Mouse (Mus musculus) forebrain, postnatal 0 days (tissue): ENCODE data around the gene Neurl4. TPM values are rescaled to one million over a fixed set of nuclear protein-coding genes. Genes with fewer than 3 reads are reported as not detected.
A peak's percentile ranks its signal among the peaks of the same experiment; 100 is the strongest.
"Not testable (repeated sequence)": the region's sequence is repeated elsewhere in the genome, so short reads cannot be mapped to it uniquely, and the experiment has no call there.

Source experiments
- ATAC-seq: fragments of 200-750 bp; cut with Nextera tagmentation; 2 replicates; pipeline ENCODE4 v1.8.0; 2017; ENCODE audit warnings: mild to moderate bottlenecking, moderate library complexity
- DNase-seq: peaks from one replicate; pipeline ENCODE4 v3.0.0-alpha.2; 2015
- H3K27ac ChIP-seq: fragments of 300-500 bp; sonication (generic); 2 replicates; pipeline ENCODE4 v1.5.1; 2014; ENCODE audit warnings: low read depth, mild to moderate bottlenecking, antibody characterized with exemption, low read length, moderate library complexity, mixed read lengths
- H3K27me3 ChIP-seq: fragments of 300-500 bp; sonication (generic); 2 replicates; pipeline ENCODE4 v1.6.1; 2014; ENCODE audit warnings: mild to moderate bottlenecking, low read length, mixed read lengths; ENCODE audit not compliant: insufficient read depth
- H3K36me3 ChIP-seq: fragments of 300-500 bp; sonication (generic); 2 replicates; pipeline ENCODE4 v1.6.1; 2014; ENCODE audit warnings: mild to moderate bottlenecking, moderate library complexity; ENCODE audit not compliant: insufficient read depth
- H3K4me1 ChIP-seq: fragments of 300-500 bp; sonication (generic); 2 replicates; pipeline ENCODE4 v1.6.1; 2014; ENCODE audit warnings: antibody characterized with exemption; ENCODE audit not compliant: insufficient read depth
- H3K4me2 ChIP-seq: fragments of 300-500 bp; sonication (generic); 2 replicates; pipeline ENCODE4 v1.6.1; 2014; ENCODE audit warnings: low read depth, mild to moderate bottlenecking, moderate library complexity
- H3K4me3 ChIP-seq: fragments of 300-500 bp; sonication (generic); 2 replicates; pipeline ENCODE4 v1.5.1; 2014; ENCODE audit warnings: low read depth, low read length, mixed read lengths
- H3K9ac ChIP-seq: fragments of 300-500 bp; sonication (generic); 2 replicates; pipeline ENCODE4 v1.6.1; 2014; ENCODE audit warnings: mild to moderate bottlenecking
- H3K9me3 ChIP-seq: fragments of 300-500 bp; sonication (generic); 2 replicates; pipeline ENCODE4 v1.6.1; 2016; ENCODE audit warnings: low read length
- CTCF ChIP-seq: sonication (generic); IDR thresholded peaks from 2 replicates; pipeline ENCODE4 v1.5.1; 2016; ENCODE audit warnings: antibody characterized with exemption, control low read depth, low read depth
- WGBS: fragments of 180-500 bp; shearing (Covaris S2); extraction: QIAGEN DNeasy Blood & Tissue Kit; methylation state at CpG from one replicate; pipeline ENCODE4 v1.1.7; 2014; 5-methylcytosine and 5-hydroxymethylcytosine counted together
- polyA plus RNA-seq: library from polyadenylated mRNA; unstranded; fragments of >200 nt; fragmentation: Nextera tagmentation; extraction: Ambion mirVana; gene quantifications from 2 replicates; pipeline ENCODE4 v1.2.1, GENCODE M21; 2015
- total RNA-seq: library from RNA; depleted of rRNA; stranded (reverse); fragments of >200 nt; gene quantifications from 2 replicates; pipeline ENCODE4 v1.2.3, GENCODE M21; 2014

The Neurl4 gene
- total and polyA plus RNA-seq, 2 experiments from 2014 or later: 18.2 to 155 TPM

DNA sequence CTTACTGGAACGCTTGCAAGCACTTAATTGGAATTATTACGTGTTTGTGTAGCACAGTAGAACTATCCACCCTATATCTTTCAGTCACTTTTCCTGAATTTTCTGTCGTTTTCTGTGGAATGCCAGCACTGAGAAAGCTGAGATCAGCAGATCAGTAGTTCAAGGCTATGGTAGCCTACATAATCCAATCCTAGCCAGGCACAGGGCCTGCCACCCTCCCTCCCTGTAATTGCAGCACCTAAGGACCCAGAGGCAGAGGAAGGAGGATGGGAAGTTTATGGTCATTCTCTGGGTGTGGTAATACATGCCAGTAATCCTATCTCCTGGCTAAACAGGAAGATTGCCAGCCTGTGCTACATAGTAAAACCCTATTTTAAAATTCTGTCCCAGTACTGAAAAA lies 21.9 kb downstream of the Neurl4 start:
- Histone ChIP-seq H3K9ac (no peak overlapping the region), H3K27ac (no peak overlapping the region), H3K4me1 (peaks cover 7% of the 10 kb centered on the region; the same call in 1 of the 2 replicates), H3K4me3 (no peak overlapping the region), H3K27me3 (no peaks in the 10 kb centered on the region), H3K36me3 (peaks cover 14% of the 10 kb centered on the region), H3K4me2 (no peak overlapping the region; the same call in 1 of the 2 replicates), H3K9me3 (no peaks in the 10 kb centered on the region)
- DNase-seq (no peak), ATAC-seq (no peak)
- no peak for TF ChIP-seq CTCF
- 75% methylated on average over 3 of the region's 3 CpGs for WGBS

DNA sequence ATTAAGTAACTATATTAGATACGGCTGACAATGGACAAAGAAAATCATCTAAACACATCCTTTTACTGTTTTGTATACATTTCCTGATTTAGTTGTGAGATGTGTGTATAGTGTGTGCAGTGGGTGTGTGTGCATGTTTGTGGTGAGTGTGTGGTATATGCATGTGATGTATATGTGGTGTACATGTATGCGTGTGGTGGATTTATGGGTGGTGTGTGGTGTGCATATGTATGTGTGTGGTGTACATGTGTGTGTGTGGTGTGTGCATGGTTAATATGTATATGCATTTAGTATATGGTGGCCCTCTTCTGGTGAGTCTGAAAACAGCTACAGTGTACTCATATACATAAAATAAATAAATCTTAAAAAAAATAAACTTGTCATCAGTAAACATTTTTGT lies 26.6 kb downstream of the Neurl4 start:
- DNase-seq: no peak
- H3K27ac ChIP-seq: no peak overlapping the region
- H3K4me3 ChIP-seq: no peak overlapping the region
- no peaks in the 10 kb centered on the region for H3K36me3 ChIP-seq
- no peaks in the 10 kb centered on the region for H3K4me1 ChIP-seq
- WGBS: 96% methylated on average over 2 of the region's 2 CpGs
- TF ChIP-seq CTCF: no peak
- ATAC-seq: no peak
- H3K27me3 ChIP-seq: no peaks in the 10 kb centered on the region
- no peak overlapping the region for H3K9ac ChIP-seq
- no peaks in the 10 kb centered on the region for H3K9me3 ChIP-seq
- no peak overlapping the region for H3K4me2 ChIP-seq

DNA sequence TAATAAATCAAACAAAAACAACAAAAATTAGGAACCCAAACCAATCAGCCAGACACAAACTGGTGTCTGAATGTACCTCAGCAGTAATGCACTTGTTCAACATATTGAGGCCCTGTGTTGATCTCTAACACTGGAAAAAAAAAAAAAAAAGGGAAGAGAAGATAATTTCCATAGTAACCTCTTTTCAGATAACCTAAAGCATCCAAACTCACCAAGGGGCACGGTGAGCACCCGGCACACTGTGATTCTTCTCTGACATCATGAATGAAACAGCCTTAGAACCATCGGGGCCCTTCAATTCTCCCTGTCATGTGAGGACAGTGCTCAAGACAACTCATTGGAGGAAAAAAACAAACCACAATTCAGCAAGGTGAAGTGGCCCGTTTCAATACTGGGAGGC lies 28.8 kb downstream of the Neurl4 start:
- Histone ChIP-seq H3K27me3 (no peaks in the 10 kb centered on the region), H3K4me3 (no peak overlapping the region), H3K27ac (no peak overlapping the region), H3K36me3 (no peaks in the 10 kb centered on the region), H3K4me2 (no peak overlapping the region), H3K9me3 (no peaks in the 10 kb centered on the region), H3K4me1 (no peaks in the 10 kb centered on the region), H3K9ac (no peak overlapping the region)
- 82% methylated on average over 4 of the region's 4 CpGs for WGBS
- ATAC-seq (no peak), DNase-seq (no peak)
- no peak for TF ChIP-seq CTCF

DNA sequence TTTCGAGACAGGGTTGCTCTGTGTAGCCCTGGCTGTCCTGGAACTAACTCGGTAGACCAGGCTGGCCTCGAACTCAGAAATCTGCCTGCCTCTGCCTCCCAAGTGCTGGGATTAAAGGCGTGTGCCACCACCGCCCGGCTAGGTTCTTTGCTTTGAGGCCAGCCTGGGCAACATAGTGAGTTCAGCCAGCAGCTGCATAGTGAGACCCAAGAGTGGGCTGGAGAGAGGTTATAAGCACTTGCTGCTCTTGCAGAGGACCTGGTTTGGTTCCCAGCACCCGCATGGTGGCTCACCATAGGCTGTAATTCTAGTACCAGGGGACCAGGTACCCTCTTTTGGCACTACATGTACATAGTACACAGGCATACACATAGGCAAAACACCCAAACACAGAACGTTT lies 29.3 kb downstream of the Neurl4 start:
- WGBS: 94% methylated on average over 8 of the region's 8 CpGs
- not testable (repeated sequence) for H3K27me3 ChIP-seq, H3K9me3 ChIP-seq, H3K4me3 ChIP-seq, H3K4me2 ChIP-seq, H3K4me1 ChIP-seq, H3K9ac ChIP-seq, H3K27ac ChIP-seq, DNase-seq, H3K36me3 ChIP-seq, ATAC-seq

DNA sequence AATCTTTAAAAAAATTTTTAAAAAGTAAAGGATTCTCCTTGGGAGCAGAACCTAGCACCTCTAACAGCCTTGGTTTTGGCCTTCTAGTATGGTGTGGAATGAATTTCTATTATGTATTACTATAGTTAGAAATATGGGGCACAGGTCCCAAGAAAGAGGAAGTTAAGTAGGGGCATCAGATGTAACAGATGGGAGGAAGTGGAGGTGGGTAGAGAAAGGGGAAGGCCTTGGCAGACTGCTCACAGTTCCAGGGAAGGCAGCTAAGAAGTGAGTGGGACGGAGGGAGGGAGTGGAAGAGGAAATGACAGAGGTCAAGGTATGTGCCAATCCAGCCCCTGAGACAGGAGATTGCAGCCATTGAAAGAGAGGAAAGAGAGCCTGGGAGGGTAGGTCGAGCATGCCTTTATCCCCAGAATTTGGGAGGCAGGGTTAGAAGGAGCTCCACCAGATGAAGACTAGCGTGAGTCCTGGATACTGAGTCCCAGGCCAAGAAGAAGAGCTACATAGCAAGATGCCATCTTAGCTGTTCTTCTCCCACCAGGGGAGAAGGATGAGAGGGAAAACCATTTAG lies 30.2 kb downstream of the Neurl4 start:
- H3K27ac ChIP-seq: no peak overlapping the region
- H3K27me3 ChIP-seq: no peaks in the 10 kb centered on the region
- ATAC-seq: no peak
- no peak for TF ChIP-seq CTCF
- no peak for DNase-seq
- H3K4me2 ChIP-seq: no peak overlapping the region
- no peaks in the 10 kb centered on the region for H3K9me3 ChIP-seq
- 71% methylated on average over 3 of the region's 3 CpGs for WGBS
- no peak overlapping the region for H3K9ac ChIP-seq
- H3K36me3 ChIP-seq: no peaks in the 10 kb centered on the region
- H3K4me1 ChIP-seq: no peaks in the 10 kb centered on the region
- H3K4me3 ChIP-seq: no peak overlapping the region

DNA sequence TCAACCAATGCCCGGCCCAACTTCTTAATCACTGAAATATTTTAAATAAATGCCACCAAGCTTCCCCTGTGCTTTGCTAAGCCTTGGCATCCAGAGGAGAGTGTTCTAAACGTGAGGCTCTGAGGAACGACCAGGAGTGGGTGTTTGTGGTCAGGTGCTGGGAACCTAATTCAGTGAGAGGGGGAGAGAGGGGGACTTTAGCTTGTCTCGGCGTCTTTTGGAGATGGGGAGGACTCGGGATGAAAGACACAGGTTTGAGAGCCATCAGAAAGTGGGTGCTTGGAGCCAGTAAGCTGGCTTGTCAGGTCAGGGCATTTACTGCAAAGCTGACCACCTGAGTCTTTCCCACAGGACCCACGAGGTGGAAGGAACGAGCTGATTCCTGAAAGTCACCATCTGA lies 30.9 kb downstream of the Neurl4 start:
- whole genome bisulfite sequencing: 80% methylated on average over 8 of the region's 8 CpGs
- TF ChIP-seq CTCF: no peak
- Histone ChIP-seq H3K9me3 (no peaks in the 10 kb centered on the region), H3K27me3 (no peaks in the 10 kb centered on the region), H3K4me2 (no peak overlapping the region), H3K9ac (no peak overlapping the region), H3K36me3 (no peaks in the 10 kb centered on the region), H3K4me1 (peaks cover 6% of the 10 kb centered on the region), H3K4me3 (no peak overlapping the region), H3K27ac (no peak overlapping the region)
- no peak for ATAC-seq
- no peak for DNase-seq

DNA sequence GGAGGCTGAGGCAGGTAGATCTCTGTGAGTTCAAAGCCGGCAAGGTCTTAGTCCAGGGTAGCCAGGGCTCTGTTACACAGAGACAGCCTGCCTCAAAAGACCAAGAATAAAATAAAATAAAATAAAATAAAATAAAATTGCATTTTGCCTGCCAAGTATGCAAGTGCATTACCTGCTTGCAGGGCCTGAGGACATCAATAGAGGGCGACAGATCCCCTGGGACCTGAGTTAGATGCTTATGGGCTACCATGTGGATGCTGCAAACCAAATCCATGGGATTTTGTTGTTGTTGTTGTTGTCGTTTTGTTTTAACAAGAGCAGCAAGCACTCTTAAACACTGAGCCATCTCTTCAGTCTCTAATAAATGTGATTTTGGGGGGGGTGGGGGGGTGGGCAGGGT lies 31.4 kb downstream of the Neurl4 start:
- DNase-seq (no peak), ATAC-seq (no peak)
- Histone ChIP-seq H3K27me3 (no peaks in the 10 kb centered on the region), H3K36me3 (no peaks in the 10 kb centered on the region), H3K4me1 (peaks cover 8% of the 10 kb centered on the region), H3K4me3 (no peak overlapping the region), H3K9ac (no peak overlapping the region), H3K9me3 (no peaks in the 10 kb centered on the region), H3K27ac (no peak overlapping the region), H3K4me2 (no peak overlapping the region)
- 30% methylated on average over 3 of the region's 3 CpGs for WGBS
- 0 out of 2 replicates have a peak, but pooled peaks have one; percentile 32 for TF ChIP-seq CTCF
